Mouse (Mus musculus) kidney, embryonic 15.5 days (tissue): Measurements from ENCODE around the gene Morn5. TPM values are rescaled to one million over a fixed set of nuclear protein-coding genes. Genes with fewer than 3 reads are reported as not detected.

Experiments
- ATAC-seq: fragments of 200-750 bp; cut with Nextera tagmentation; replicated peaks from 2 replicates; pipeline ENCODE4 v1.8.0; 2017; ENCODE audit warnings: moderate TSS enrichment; ENCODE audit not compliant: low FRiP score
- H3K27ac ChIP-seq: fragments of 300-500 bp; sonication (generic); 2 replicates; pipeline ENCODE4 v1.5.1; 2015; ENCODE audit warnings: mild to moderate bottlenecking, inconsistent platforms
- H3K27me3 ChIP-seq: fragments of 300-500 bp; sonication (generic); 2 replicates; pipeline ENCODE4 v1.6.1; 2015; ENCODE audit warnings: inconsistent platforms
- H3K36me3 ChIP-seq: fragments of 300-500 bp; sonication (generic); 2 replicates; pipeline ENCODE4 v1.6.1; 2015; ENCODE audit warnings: inconsistent platforms
- H3K4me1 ChIP-seq: fragments of 300-500 bp; sonication (generic); 2 replicates; pipeline ENCODE4 v1.6.1; 2015; ENCODE audit warnings: inconsistent platforms
- H3K4me2 ChIP-seq: fragments of 300-500 bp; sonication (generic); 2 replicates; pipeline ENCODE4 v1.6.1; 2015; ENCODE audit warnings: moderate library complexity, mild to moderate bottlenecking, inconsistent platforms
- H3K4me3 ChIP-seq: fragments of 300-500 bp; sonication (generic); replicated peaks from 2 replicates; pipeline ENCODE4 v1.5.1; 2015; ENCODE audit warnings: mild to moderate bottlenecking, inconsistent platforms
- H3K9ac ChIP-seq: fragments of 300-500 bp; sonication (generic); 2 replicates; pipeline ENCODE4 v1.6.1; 2015; ENCODE audit warnings: mild to moderate bottlenecking, inconsistent platforms
- H3K9me3 ChIP-seq: fragments of 300-500 bp; sonication (generic); replicated peaks from 2 replicates; pipeline ENCODE4 v1.6.1; 2016; ENCODE audit warnings: inconsistent platforms
- WGBS: fragments of 180-500 bp; shearing (Covaris S2); methylation state at CpG from one replicate; pipeline ENCODE4 v1.1.7; 2015; ENCODE audit warnings: mixed read lengths; 5-methylcytosine and 5-hydroxymethylcytosine counted together
- polyA plus RNA-seq: library from polyadenylated mRNA; unstranded; fragments of >200 nt; fragmentation: Nextera tagmentation; extraction: Ambion mirVana; gene quantifications from 2 replicates; pipeline ENCODE4 v1.2.1, GENCODE M21; 2015

The Morn5 gene
- polyA plus RNA-seq, 1 experiment from 2014 or later, result 0.91 TPM

- Histone ChIP-seq H3K4me2 (no peak overlapping the region), H3K4me1 (peaks cover 38% of the 10 kb centered on the region), H3K9ac (no peak overlapping the region), H3K27ac (no peak overlapping the region), H3K9me3 (no peaks in the 10 kb centered on the region), H3K4me3 (no peak overlapping the region), H3K27me3 (peaks cover 100% of the 10 kb centered on the region), H3K36me3 (no peaks in the 10 kb centered on the region)
- WGBS, result 16% methylated on average over 5 of the region's 5 CpGs
- no peak for ATAC-seq
These were observed 48.8 kb downstream of the Morn5 start for GRCm38 (mm10) chr2:36098021-36098420.

- H3K9me3 ChIP-seq, result no peaks in the 10 kb centered on the region
- H3K27me3 ChIP-seq, result peaks cover 100% of the 10 kb centered on the region
- no peaks in the 10 kb centered on the region for H3K36me3 ChIP-seq
- ATAC-seq, result no peak
- H3K4me3 ChIP-seq, result no peak overlapping the region
- no peak overlapping the region for H3K27ac ChIP-seq
- H3K4me2 ChIP-seq, result no peak overlapping the region
- H3K4me1 ChIP-seq, result peaks cover 40% of the 10 kb centered on the region
- 17% methylated on average over 6 of the region's 6 CpGs for WGBS
- H3K9ac ChIP-seq, result no peak overlapping the region
These were observed 50.5 kb downstream of the Morn5 start for GRCm38 (mm10) chr2:36099739-36100138.

DNA sequence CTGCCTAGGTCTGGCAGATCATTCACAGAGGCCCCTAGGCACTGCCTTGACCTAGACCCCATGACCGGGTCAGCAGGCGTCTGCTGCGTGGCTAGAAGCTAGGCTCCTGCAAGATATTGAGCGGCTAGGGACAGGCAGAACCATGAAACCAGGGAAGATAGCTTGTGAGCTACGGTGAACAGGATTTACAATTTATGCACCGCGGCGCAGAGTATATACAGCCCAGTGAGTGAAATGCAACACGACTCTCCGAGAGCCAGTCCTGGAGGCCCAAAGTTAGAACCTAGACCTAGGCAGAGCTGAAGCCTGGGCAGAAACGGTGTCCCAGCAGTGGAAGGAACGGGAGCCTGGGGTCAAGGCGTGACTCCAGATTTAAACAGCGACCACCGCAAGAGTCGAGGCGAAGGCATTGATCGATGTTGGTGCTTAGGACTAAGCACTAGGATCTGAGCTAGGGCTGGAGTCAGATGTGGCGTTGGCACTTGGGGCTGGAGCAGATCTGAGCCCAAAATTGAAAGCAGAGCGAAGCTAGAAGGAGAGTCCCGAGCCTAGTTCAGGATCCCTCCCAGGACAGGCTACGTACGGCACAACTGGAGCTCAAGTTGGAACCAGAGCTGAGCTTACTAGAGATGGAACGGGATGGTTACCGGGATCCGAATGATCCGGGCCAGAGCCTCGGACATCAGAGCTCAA, 52.8 kb downstream of the Morn5 start:
- peak overlapping the region; percentile 90 for H3K4me2 ChIP-seq
- 4% methylated on average over 28 of the region's 28 CpGs for WGBS

DNA sequence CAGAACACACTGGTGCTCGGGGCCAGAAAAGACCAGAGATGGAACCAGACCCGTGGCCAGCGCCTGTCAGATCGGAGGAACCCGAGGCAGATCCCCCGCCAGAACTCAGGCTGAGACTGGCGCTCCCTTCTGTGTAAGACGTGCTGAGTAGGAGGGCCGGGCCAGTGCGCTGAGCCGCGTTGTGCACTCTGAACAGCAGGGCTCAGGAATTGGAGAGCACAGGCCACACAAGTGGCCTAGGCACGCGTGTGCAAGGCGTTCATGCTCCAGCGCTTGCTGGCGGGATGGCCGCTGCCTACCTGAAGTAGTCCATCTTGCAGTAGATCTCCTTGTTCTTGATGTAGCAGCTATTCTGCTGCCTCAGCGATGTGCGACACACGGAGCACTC, 53.3 kb downstream of the Morn5 start:
- H3K27me3 ChIP-seq, result peaks cover 100% of the 10 kb centered on the region
- H3K4me2 ChIP-seq, result peak overlapping the region; percentile 90
- H3K9me3 ChIP-seq, result no peaks in the 10 kb centered on the region
- H3K9ac ChIP-seq, result no peak overlapping the region
- no peaks in the 10 kb centered on the region for H3K36me3 ChIP-seq
- peak overlapping the region; percentile 53 for H3K4me3 ChIP-seq
- H3K27ac ChIP-seq, result no peak overlapping the region
- H3K4me1 ChIP-seq, result peaks cover 47% of the 10 kb centered on the region
- 0 out of 2 replicates have a peak, but pooled peaks have one; percentile 31 for ATAC-seq
- 2% methylated on average over 21 of the region's 21 CpGs for WGBS

More for the DNA sequence above, 52.8 kb downstream of the Morn5 start:
- Histone ChIP-seq H3K36me3 (no peaks in the 10 kb centered on the region), H3K27ac (no peak overlapping the region), H3K4me3 (peak overlapping the region; percentile 53), H3K9ac (no peak overlapping the region), H3K9me3 (no peaks in the 10 kb centered on the region), H3K27me3 (peaks cover 100% of the 10 kb centered on the region), H3K4me1 (peaks cover 50% of the 10 kb centered on the region)
- ATAC-seq, result no peak

- Histone ChIP-seq H3K36me3 (no peaks in the 10 kb centered on the region), H3K9ac (no peak overlapping the region)
- 3% methylated on average over 21 of the region's 21 CpGs for WGBS
These were observed 53.9 kb downstream of the Morn5 start for GRCm38 (mm10) chr2:36103069-36103554.

GRCm38 (mm10) chr2:36103555-36104367, 54.5 kb downstream of the Morn5 start:
- H3K4me1 ChIP-seq, result peaks cover 45% of the 10 kb centered on the region
- H3K9ac ChIP-seq, result 0 out of 2 replicates have a peak overlapping the region, but pooled peaks have one; percentile 17
- H3K9me3 ChIP-seq, result no peaks in the 10 kb centered on the region
- H3K4me3 ChIP-seq, result peak overlapping the region; percentile 53
- H3K27ac ChIP-seq, result no peak overlapping the region
- no peak for ATAC-seq
- H3K27me3 ChIP-seq, result peaks cover 99% of the 10 kb centered on the region
- no peaks in the 10 kb centered on the region for H3K36me3 ChIP-seq
- peak overlapping the region; percentile 90 for H3K4me2 ChIP-seq
- WGBS, result under 1% methylated on average over 38 of the region's 38 CpGs

More at GRCm38 (mm10) chr2:36103069-36103554, 53.9 kb downstream of the Morn5 start:
- no peak overlapping the region for H3K27ac ChIP-seq
- H3K4me1 ChIP-seq, result peaks cover 45% of the 10 kb centered on the region
- ATAC-seq, result no peak
- H3K4me2 ChIP-seq, result peak overlapping the region; percentile 90
- peaks cover 100% of the 10 kb centered on the region for H3K27me3 ChIP-seq
- no peaks in the 10 kb centered on the region for H3K9me3 ChIP-seq
- H3K4me3 ChIP-seq, result peak overlapping the region; percentile 53

- no peaks in the 10 kb centered on the region for H3K9me3 ChIP-seq
- H3K9ac ChIP-seq, result peak overlapping the region; percentile 50
- ATAC-seq, result no peak
- no peaks in the 10 kb centered on the region for H3K36me3 ChIP-seq
- peak overlapping the region; percentile 53 for H3K4me3 ChIP-seq
- H3K27me3 ChIP-seq, result peaks cover 98% of the 10 kb centered on the region
- under 1% methylated on average over 32 of the region's 32 CpGs for WGBS
- no peak overlapping the region for H3K27ac ChIP-seq
- H3K4me2 ChIP-seq, result peak overlapping the region; percentile 90
- peaks cover 45% of the 10 kb centered on the region for H3K4me1 ChIP-seq
These were observed 55.2 kb downstream of the Morn5 start for GRCm38 (mm10) chr2:36104436-36104955.

GRCm38 (mm10) chr2:36104956-36105741, 55.9 kb downstream of the Morn5 start, which contains the start of gene Lhx6:
Gene Lhx6, minus strand, starts transcription at chr2:36105408.
- ATAC-seq, result peak; percentile 45
- H3K27me3 ChIP-seq, result peaks cover 98% of the 10 kb centered on the region
- H3K36me3 ChIP-seq, result no peaks in the 10 kb centered on the region
- no peaks in the 10 kb centered on the region for H3K9me3 ChIP-seq
- H3K4me3 ChIP-seq, result peak within 1 kb of the TSS; percentile 53
- 1% methylated on average over 53 of the region's 58 CpGs for WGBS
- peak within 1 kb of the TSS; percentile 90 for H3K4me2 ChIP-seq
- H3K27ac ChIP-seq, result no peak within 1 kb of the TSS
- peaks cover 45% of the 10 kb centered on the region for H3K4me1 ChIP-seq
- peak within 1 kb of the TSS; percentile 50 for H3K9ac ChIP-seq

- no peak overlapping the region for H3K9ac ChIP-seq
- H3K4me2 ChIP-seq, result no peak overlapping the region
- no peak overlapping the region for H3K4me3 ChIP-seq
- H3K4me1 ChIP-seq, result peaks cover 21% of the 10 kb centered on the region
- H3K27ac ChIP-seq, result no peak overlapping the region
- WGBS, result 5% methylated on average over 7 of the region's 7 CpGs
- no peak for ATAC-seq
- H3K27me3 ChIP-seq, result peaks cover 85% of the 10 kb centered on the region
- no peaks in the 10 kb centered on the region for H3K36me3 ChIP-seq
- H3K9me3 ChIP-seq, result no peaks in the 10 kb centered on the region
These were observed 59.4 kb downstream of the Morn5 start for GRCm38 (mm10) chr2:36108615-36109014.

- Histone ChIP-seq H3K9me3 (no peaks in the 10 kb centered on the region), H3K4me1 (no peaks in the 10 kb centered on the region), H3K9ac (no peak overlapping the region), H3K36me3 (peaks cover 21% of the 10 kb centered on the region), H3K4me2 (no peak overlapping the region), H3K4me3 (no peak overlapping the region), H3K27me3 (peaks cover 45% of the 10 kb centered on the region), H3K27ac (no peak overlapping the region)
- ATAC-seq, result no peak
- 78% methylated on average over 3 of the region's 3 CpGs for WGBS
These were observed 63.4 kb downstream of the Morn5 start for GRCm38 (mm10) chr2:36112632-36113031.

DNA sequence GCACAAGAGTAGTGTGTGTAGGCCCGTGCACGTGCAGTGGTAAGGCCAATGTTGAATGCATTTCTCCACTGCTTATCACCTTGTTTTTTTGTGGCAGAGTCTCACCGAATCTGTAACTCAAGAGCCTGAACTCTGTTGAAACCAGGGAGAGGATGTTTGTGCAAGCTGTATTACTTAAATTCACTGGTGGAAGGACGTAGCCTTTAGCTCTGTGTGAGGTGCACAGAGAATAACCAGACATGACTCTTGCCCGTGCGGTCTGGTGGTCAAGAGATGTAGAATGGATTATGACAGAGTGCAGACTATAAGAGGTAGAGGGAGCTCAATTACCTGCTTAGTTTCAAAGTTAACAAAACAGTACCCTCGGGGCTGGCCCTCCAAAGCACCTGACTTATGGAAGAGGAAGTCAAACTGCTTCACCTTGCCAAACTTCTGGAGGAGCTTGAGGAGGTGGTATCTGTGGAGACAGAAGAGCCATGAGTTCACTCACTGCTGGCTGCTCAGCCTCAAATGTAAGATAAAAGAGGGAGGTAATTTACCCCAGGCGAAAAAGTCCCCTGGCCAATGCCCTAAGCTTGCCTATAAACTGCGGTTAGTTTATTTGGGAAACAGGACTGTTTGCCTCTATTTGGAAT, 77.7 kb downstream of the Morn5 start:
- H3K4me3 ChIP-seq, result no peak overlapping the region
- no peaks in the 10 kb centered on the region for H3K4me1 ChIP-seq
- no peaks in the 10 kb centered on the region for H3K9me3 ChIP-seq
- 90% methylated on average over 9 of the region's 9 CpGs for WGBS
- H3K27ac ChIP-seq, result no peak overlapping the region
- H3K9ac ChIP-seq, result no peak overlapping the region
- no peaks in the 10 kb centered on the region for H3K27me3 ChIP-seq
- H3K36me3 ChIP-seq, result peaks cover 88% of the 10 kb centered on the region
- H3K4me2 ChIP-seq, result no peak overlapping the region
- ATAC-seq, result no peak
